Mouse (Mus musculus) thymus, adult 2 months (tissue): ENCODE measurements around the gene Naa80.

ENCODE experiments used
- CTCF ChIP-seq: fragments of 200-500 bp; IDR thresholded peaks from 2 replicates; pipeline ENCODE4 v1.5.1; 2012; ENCODE audit warnings: mild to moderate bottlenecking, control low read depth, low read length, moderate library complexity, borderline replicate concordance; ENCODE audit not compliant: control insufficient read depth, poor library complexity, insufficient read depth; ENCODE audit errors: extremely low read depth
- POLR2A ChIP-seq: fragments of 200-500 bp; IDR thresholded peaks from 2 replicates; pipeline ENCODE4 v1.6.1; 2012; ENCODE audit warnings: mild to moderate bottlenecking, low read length, control low read depth, moderate library complexity; ENCODE audit not compliant: control insufficient read depth, poor library complexity, insufficient read depth; ENCODE audit errors: extremely low read depth

DNA sequence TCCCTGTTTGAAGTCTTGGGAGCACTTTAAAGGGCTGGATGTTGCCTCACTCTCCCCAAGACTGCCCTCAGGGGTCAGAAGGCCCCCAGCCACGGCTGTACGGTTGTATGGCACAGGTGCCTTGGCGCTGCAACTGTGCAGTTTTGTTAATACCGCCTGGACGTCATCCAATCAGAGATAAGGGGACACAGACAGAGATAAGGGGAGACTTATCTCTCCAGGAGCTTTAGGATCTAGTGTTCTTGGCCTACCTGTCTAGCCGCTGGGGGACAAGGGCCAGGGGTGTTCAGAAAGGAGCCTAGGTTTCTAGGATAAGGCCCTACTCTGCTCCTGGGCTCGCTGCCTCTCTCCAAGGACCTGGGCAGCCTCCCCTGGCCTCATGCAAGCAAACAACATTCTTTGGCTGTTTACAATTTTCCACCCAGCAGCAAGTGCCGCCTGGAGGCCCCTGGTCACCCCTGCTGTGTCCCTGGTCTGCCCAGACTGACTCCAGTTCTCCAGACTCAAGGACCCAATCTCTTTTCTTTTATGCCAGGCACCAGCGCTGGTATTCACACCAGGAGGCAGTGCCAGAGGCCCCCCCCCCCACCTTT, 29.1 kb downstream of the Naa80 start:
- TF ChIP-seq CTCF = no peak
- TF ChIP-seq POLR2A = no peak
